Mouse (Mus musculus) small intestine, adult 2 months (tissue): ENCODE measurements around the gene Kcnt2.

Experiments
- CTCF ChIP-seq: fragments of 200-500 bp; IDR thresholded peaks from 2 replicates; pipeline ENCODE4 v1.5.1; 2012; ENCODE audit warnings: low read depth, mild to moderate bottlenecking, control low read depth, inconsistent platforms, low read length, moderate library complexity, mixed read lengths; ENCODE audit not compliant: insufficient replicate concordance, insufficient read length; ENCODE audit errors: extremely low read depth
- POLR2A ChIP-seq: fragments of 200-500 bp; IDR thresholded peaks from 2 replicates; pipeline ENCODE4 v1.6.1; 2012; ENCODE audit warnings: low read depth, mild to moderate bottlenecking, control low read depth, inconsistent platforms, low read length, moderate library complexity

GRCm38 (mm10) chr1:140378791-140379190 lies 132.8 kb downstream of the Kcnt2 start:
- TF ChIP-seq CTCF (no peak), POLR2A (no peak)
